Mouse (Mus musculus) liver, embryonic 13.5 days (tissue): ENCODE data around the gene Ggct. TPM values are rescaled to one million over a fixed set of nuclear protein-coding genes. Genes with fewer than 3 reads are reported as not detected.

ENCODE experiments used
- ATAC-seq: fragments of 200-750 bp; cut with Nextera tagmentation; 2 replicates; pipeline ENCODE4 v1.8.0; 2017; ENCODE audit warnings: low read depth, mild to moderate bottlenecking, moderate number of reproducible peaks, moderate library complexity
- DNase-seq: peaks from one replicate; pipeline ENCODE4 v3.0.0; 2022
- H3K27ac ChIP-seq: fragments of 300-500 bp; sonication (generic); 2 replicates; pipeline ENCODE4 v1.5.1; 2015; ENCODE audit warnings: moderate library complexity, mild to moderate bottlenecking, inconsistent platforms
- H3K27me3 ChIP-seq: fragments of 300-500 bp; sonication (generic); 2 replicates; pipeline ENCODE4 v1.6.1; 2015; ENCODE audit warnings: mild to moderate bottlenecking, inconsistent platforms
- H3K36me3 ChIP-seq: fragments of 300-500 bp; sonication (generic); 2 replicates; pipeline ENCODE4 v1.6.1; 2015; ENCODE audit warnings: mild to moderate bottlenecking, inconsistent platforms
- H3K4me1 ChIP-seq: fragments of 300-500 bp; sonication (generic); replicated peaks from 2 replicates; pipeline ENCODE4 v1.6.1; 2015; ENCODE audit warnings: inconsistent platforms
- H3K4me2 ChIP-seq: fragments of 300-500 bp; sonication (generic); 2 replicates; pipeline ENCODE4 v1.6.1; 2015; ENCODE audit warnings: inconsistent platforms, mild to moderate bottlenecking, moderate library complexity
- H3K4me3 ChIP-seq: fragments of 300-500 bp; sonication (generic); replicated peaks from 2 replicates; pipeline ENCODE4 v1.5.1; 2015; ENCODE audit warnings: mild to moderate bottlenecking, inconsistent platforms
- H3K9ac ChIP-seq: fragments of 300-500 bp; sonication (generic); 2 replicates; pipeline ENCODE4 v1.6.1; 2015; ENCODE audit warnings: mild to moderate bottlenecking, inconsistent platforms
- H3K9me3 ChIP-seq: fragments of 300-500 bp; sonication (generic); replicated peaks from 2 replicates; pipeline ENCODE4 v1.6.1; 2016; ENCODE audit warnings: inconsistent platforms
- WGBS: fragments of 180-500 bp; shearing (Covaris S2); methylation state at CpG from one replicate; pipeline ENCODE4 v1.1.7; 2015; ENCODE audit not compliant: insufficient replicate concordance; 5-methylcytosine and 5-hydroxymethylcytosine counted together
- polyA plus RNA-seq: library from polyadenylated mRNA; unstranded; fragments of >200 nt; fragmentation: Nextera tagmentation; extraction: Ambion mirVana; gene quantifications from 2 replicates; pipeline ENCODE4 v1.2.1, GENCODE M21; 2015

Ggct gene
- polyA plus RNA-seq, result 7.3 and 8.2 TPM in 2 replicates

GRCm38 (mm10) chr6:54992734-54993260 is at the start of gene Ggct:
Gene Ggct (minus strand): TSS chr6:54992950.
- Histone ChIP-seq H3K27me3 (no peaks in the 10 kb centered on the region), H3K27ac (no peak within 1 kb of the TSS)
- under 1% methylated on average over 41 of the region's 41 CpGs for WGBS

GRCm38 (mm10) chr6:55040031-55040430 is 47.3 kb upstream of the Ggct start:
- no peak for DNase-seq
- peak overlapping the region; percentile 77 for H3K4me2 ChIP-seq
- no peaks in the 10 kb centered on the region for H3K27me3 ChIP-seq
- ATAC-seq, result no peak
- peak overlapping the region; percentile 7; the same call in 1 of the 2 replicates for H3K9ac ChIP-seq
- no peaks in the 10 kb centered on the region for H3K9me3 ChIP-seq
- H3K27ac ChIP-seq, result no peak overlapping the region
- 72% methylated on average over 1 of the region's 1 CpGs for WGBS
- H3K4me1 ChIP-seq, result peaks cover 40% of the 10 kb centered on the region
- peak overlapping the region; percentile 99 for H3K4me3 ChIP-seq
- H3K36me3 ChIP-seq, result peaks cover 9% of the 10 kb centered on the region

More at GRCm38 (mm10) chr6:54992734-54993260, at the start of gene Ggct:
- DNase-seq (peak; percentile 89), ATAC-seq (peak; percentile 100)
- H3K9ac ChIP-seq, result peak within 1 kb of the TSS; percentile 68
- H3K4me3 ChIP-seq, result peak within 1 kb of the TSS; percentile 66
- H3K4me1 ChIP-seq, result peaks cover 21% of the 10 kb centered on the region
- no peaks in the 10 kb centered on the region for H3K9me3 ChIP-seq
- no peaks in the 10 kb centered on the region for H3K36me3 ChIP-seq
- H3K4me2 ChIP-seq, result peak within 1 kb of the TSS; percentile 93

- peak overlapping the region; percentile 98 for H3K9ac ChIP-seq
- 64% methylated on average over 6 of the region's 6 CpGs for WGBS
- ATAC-seq, result no peak
Observed at GRCm38 (mm10) chr6:55039446-55039783, 46.7 kb upstream of the Ggct start.

DNA sequence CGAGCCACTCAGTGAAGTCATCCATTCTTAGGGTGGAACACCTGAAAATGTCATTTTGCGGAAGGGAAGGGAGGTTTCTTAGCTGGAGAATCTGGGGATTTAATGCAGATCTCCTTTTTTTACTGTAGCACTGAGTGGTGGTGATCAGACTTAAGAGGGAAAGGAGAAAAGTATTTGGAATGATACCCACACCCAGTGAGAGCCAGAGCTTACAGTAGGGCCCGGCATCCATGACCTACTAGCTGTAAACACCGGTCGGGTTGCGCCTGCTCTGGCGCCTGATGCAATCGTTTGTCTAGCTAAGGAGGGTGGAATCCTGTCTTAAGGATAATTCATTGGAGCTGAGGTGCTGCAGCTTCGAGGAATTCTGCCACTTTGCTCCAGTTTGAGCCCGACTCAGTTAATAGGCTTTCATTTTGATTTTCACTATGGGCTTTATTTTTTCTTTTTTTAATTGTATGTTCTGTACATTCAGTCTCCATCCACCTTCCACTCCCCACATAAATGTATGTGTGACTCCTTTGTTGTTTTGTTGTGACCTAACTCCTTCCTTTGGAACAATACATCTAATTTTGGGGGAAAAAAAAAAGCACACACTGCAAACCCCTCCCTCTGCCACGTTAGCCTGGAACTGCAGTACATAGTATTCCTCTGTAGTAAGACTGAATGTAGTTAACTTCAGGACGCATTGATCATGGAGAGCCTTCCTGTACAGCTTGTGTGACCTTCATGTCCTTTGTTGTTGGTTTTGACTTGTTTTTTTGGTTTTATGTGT is 46.1 kb upstream of the Ggct start:
- Histone ChIP-seq H3K4me2 (peak overlapping the region; percentile 77), H3K4me3 (peak overlapping the region; percentile 99), H3K36me3 (peaks cover 9% of the 10 kb centered on the region), H3K9ac (peak overlapping the region; percentile 98), H3K27ac (peak overlapping the region; percentile 96), H3K9me3 (no peaks in the 10 kb centered on the region), H3K27me3 (no peaks in the 10 kb centered on the region), H3K4me1 (peaks cover 34% of the 10 kb centered on the region)
- peak; percentile 67 for ATAC-seq
- peak; percentile 38 for DNase-seq
- 3% methylated on average over 12 of the region's 12 CpGs for WGBS

More at GRCm38 (mm10) chr6:55039446-55039783, 46.7 kb upstream of the Ggct start:
- no peak for DNase-seq
- peak overlapping the region; percentile 99 for H3K4me3 ChIP-seq
- no peaks in the 10 kb centered on the region for H3K27me3 ChIP-seq
- H3K9me3 ChIP-seq, result no peaks in the 10 kb centered on the region
- peak overlapping the region; percentile 77 for H3K4me2 ChIP-seq
- peaks cover 9% of the 10 kb centered on the region for H3K36me3 ChIP-seq
- peak overlapping the region; percentile 96; the same call in 1 of the 2 replicates for H3K27ac ChIP-seq
- peaks cover 37% of the 10 kb centered on the region for H3K4me1 ChIP-seq

DNA sequence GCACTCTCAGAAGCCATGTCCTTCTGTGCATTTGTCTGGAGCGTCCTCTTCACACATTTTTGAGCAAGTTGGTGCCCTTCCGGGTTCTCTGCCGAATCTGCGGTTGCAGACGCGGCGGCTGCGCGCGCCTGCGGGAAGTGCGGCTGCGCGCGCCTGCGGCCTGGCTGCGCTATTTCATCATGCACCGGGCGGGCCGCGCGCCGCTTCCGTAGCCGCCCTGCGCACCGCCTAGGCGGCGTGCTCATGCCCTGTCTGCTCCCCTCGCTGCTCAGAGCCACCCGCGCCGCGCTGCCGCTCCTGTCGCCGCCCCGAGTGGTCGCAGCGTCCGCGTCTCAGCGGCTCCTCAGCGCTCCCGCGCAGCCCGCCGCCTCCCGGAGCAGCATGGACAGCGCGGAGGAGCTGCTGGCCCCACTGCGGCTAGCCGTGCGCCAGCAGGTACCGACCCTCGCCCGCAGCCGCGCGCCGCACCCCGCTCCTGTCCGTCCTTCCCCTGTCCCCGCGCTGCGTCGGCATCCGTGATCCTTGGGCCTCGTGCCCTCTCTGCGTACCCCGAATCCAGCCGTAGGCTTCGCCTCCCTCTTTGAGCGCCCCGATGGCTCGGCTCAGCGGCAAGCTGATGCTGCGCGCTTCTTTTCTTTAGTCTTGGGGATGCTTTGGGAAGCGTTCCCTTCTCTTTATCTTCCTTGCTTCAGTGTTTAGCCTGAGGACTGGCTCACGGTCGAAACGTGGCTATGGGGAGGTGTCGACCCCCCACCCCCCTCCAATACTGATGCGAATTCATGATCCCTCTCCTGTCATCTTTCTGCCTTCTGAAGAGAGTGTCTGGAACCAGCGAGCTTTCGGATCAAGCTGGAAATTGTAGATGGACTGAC is 45.3 kb upstream of the Ggct start, which contains the start of gene Gars:
Gars (plus strand) TSS at position 209 of the 872 bp plus-strand sequence.
- Histone ChIP-seq H3K9ac (peak within 1 kb of the TSS; percentile 98), H3K27me3 (no peaks in the 10 kb centered on the region), H3K4me3 (peak within 1 kb of the TSS; percentile 99), H3K4me2 (peak within 1 kb of the TSS; percentile 77), H3K9me3 (no peaks in the 10 kb centered on the region), H3K36me3 (peaks cover 9% of the 10 kb centered on the region), H3K4me1 (peaks cover 32% of the 10 kb centered on the region), H3K27ac (peak within 1 kb of the TSS; percentile 96)
- DNase-seq (peak; percentile 80), ATAC-seq (peak; percentile 93)
- under 1% methylated on average over 81 of the region's 87 CpGs for WGBS

GRCm38 (mm10) chr6:55036731-55037130 is 44.0 kb upstream of the Ggct start:
- Histone ChIP-seq H3K4me1 (peaks cover 30% of the 10 kb centered on the region), H3K9ac (no peak overlapping the region), H3K36me3 (peaks cover 7% of the 10 kb centered on the region), H3K9me3 (no peaks in the 10 kb centered on the region), H3K27me3 (no peaks in the 10 kb centered on the region), H3K4me2 (peak overlapping the region; percentile 77), H3K4me3 (0 out of 2 replicates have a peak overlapping the region, but pooled peaks have one; percentile 99), H3K27ac (no peak overlapping the region)
- ATAC-seq (no peak), DNase-seq (no peak)
- WGBS, result 81% methylated on average over 4 of the region's 4 CpGs

- H3K4me1 ChIP-seq, result no peaks in the 10 kb centered on the region
- H3K9ac ChIP-seq, result no peak overlapping the region
- no peak overlapping the region for H3K4me3 ChIP-seq
- no peak overlapping the region for H3K4me2 ChIP-seq
- 60% methylated on average over 2 of the region's 2 CpGs for WGBS
- no peaks in the 10 kb centered on the region for H3K9me3 ChIP-seq
- DNase-seq (no peak), ATAC-seq (no peak)
- H3K27ac ChIP-seq, result no peak overlapping the region
- no peaks in the 10 kb centered on the region for H3K36me3 ChIP-seq
- H3K27me3 ChIP-seq, result no peaks in the 10 kb centered on the region
Observed at GRCm38 (mm10) chr6:55027642-55028041, 34.9 kb upstream of the Ggct start.

DNA sequence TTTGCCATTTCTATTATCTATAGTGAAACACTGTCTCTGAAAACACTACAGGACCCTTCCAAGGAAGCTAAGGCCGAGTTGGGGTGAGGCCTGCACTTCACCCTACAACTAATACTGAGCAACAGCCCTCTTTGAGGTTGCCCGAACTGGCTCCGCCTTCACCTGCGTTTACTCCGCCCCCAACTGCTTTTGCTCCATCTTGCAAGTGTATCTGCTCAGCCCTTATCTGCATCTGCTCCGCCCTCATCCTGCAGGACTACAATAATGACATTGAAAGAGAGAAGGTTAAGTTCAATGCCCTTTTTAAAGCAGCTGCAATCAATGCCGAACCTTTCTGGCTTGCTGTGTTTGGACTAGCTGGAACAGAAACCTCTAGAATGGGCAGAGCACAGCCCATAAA is 29.1 kb upstream of the Ggct start:
- WGBS, result 69% methylated on average over 7 of the region's 7 CpGs
- no peaks in the 10 kb centered on the region for H3K27me3 ChIP-seq
- DNase-seq, result peak; percentile 8
- H3K27ac ChIP-seq, result no peak overlapping the region
- no peak for ATAC-seq
- H3K4me1 ChIP-seq, result peaks cover 5% of the 10 kb centered on the region
- no peak overlapping the region for H3K4me2 ChIP-seq
- H3K4me3 ChIP-seq, result no peak overlapping the region
- no peak overlapping the region for H3K9ac ChIP-seq
- no peaks in the 10 kb centered on the region for H3K9me3 ChIP-seq
- H3K36me3 ChIP-seq, result no peaks in the 10 kb centered on the region

DNA sequence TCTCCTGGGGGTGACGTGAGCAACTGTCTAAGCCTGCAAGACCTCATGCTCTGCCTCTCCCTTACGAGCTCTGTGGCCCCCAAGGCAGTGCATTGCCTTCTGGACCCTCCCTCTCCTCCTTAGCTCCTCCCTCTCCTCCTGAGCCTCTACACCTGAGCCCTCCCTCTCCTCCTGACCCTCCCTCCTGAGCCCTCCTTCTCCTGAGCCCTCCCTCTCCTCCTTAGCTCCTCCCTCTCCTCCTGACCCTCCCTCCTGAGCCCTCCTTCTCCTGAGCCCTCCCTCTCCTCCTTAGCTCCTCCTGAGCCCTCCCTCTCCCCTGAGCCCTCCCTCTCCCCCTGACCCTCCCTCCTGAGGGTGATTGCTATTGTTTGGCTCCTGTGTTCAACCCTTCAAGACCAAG is 25.7 kb upstream of the Ggct start:
- H3K4me3 ChIP-seq, result no peak overlapping the region
- ATAC-seq, result no peak
- H3K9ac ChIP-seq, result no peak overlapping the region
- no peaks in the 10 kb centered on the region for H3K36me3 ChIP-seq
- H3K27me3 ChIP-seq, result no peaks in the 10 kb centered on the region
- H3K9me3 ChIP-seq, result no peaks in the 10 kb centered on the region
- no peak overlapping the region for H3K4me2 ChIP-seq
- WGBS, result 51% methylated on average over 2 of the region's 2 CpGs
- DNase-seq, result no peak
- peaks cover 12% of the 10 kb centered on the region for H3K4me1 ChIP-seq
- H3K27ac ChIP-seq, result no peak overlapping the region

DNA sequence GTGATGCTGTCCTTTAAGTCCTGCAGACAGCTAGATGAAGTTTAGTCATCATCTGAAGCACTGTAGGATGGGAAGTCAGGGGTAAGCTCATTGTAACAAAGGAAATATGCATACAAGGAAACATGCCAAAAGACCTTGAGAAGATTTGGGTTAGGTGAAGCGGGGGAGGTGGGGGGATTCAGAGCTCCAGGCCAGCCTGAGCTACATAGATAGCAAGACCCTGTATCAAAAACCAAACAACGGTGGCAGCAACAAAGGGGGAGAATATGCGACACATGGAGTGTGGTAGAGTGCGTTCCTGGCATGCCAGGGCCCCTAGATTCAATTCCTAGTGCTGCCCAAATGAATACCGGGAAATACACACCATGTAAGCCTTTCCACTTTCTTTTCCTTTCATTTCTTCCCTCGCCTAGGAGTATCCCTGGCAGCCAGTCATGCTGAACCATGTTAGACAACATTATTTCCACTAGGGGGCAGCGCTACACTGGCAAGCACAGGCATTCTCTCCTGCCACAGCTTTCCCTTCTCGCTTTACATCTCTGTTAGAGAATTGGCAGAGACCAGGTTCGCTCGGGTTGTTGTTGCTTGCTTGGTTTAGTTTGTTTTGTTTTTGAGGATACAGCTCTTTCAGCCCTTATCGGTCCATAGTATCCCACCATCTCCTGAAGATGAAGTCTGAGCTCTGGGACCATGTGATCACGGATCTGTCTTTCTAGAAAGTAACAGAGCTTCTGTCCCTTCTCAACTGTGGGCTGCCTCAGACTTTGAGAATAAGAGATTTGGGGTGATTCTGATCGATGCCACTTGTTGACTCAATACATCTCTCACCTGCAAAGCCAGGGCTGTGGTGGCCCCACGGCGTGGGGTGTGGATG is 24.2 kb upstream of the Ggct start:
- Histone ChIP-seq H3K9me3 (no peaks in the 10 kb centered on the region), H3K4me3 (no peak overlapping the region), H3K4me1 (peaks cover 12% of the 10 kb centered on the region), H3K4me2 (peak overlapping the region; percentile 28; the same call in 1 of the 2 replicates), H3K9ac (no peak overlapping the region), H3K27ac (no peak overlapping the region), H3K36me3 (no peaks in the 10 kb centered on the region), H3K27me3 (no peaks in the 10 kb centered on the region)
- DNase-seq (peak; percentile 48), ATAC-seq (0 out of 2 replicates have a peak, but pooled peaks have one; percentile 29)
- WGBS, result 17% methylated on average over 15 of the region's 15 CpGs
